Mouse (Mus musculus) liver, embryonic 13.5 days (tissue): Measurements from ENCODE around the gene Bsx. TPM values are rescaled to one million over a fixed set of nuclear protein-coding genes. Genes with fewer than 3 reads are reported as not detected.

Experiments used
- ATAC-seq: fragments of 200-750 bp; cut with Nextera tagmentation; 2 replicates; pipeline ENCODE4 v1.8.0; 2017; ENCODE audit warnings: low read depth, mild to moderate bottlenecking, moderate number of reproducible peaks, moderate library complexity
- DNase-seq: peaks from one replicate; pipeline ENCODE4 v3.0.0; 2022
- H3K27ac ChIP-seq: fragments of 300-500 bp; sonication (generic); 2 replicates; pipeline ENCODE4 v1.5.1; 2015; ENCODE audit warnings: moderate library complexity, mild to moderate bottlenecking, inconsistent platforms
- H3K27me3 ChIP-seq: fragments of 300-500 bp; sonication (generic); 2 replicates; pipeline ENCODE4 v1.6.1; 2015; ENCODE audit warnings: mild to moderate bottlenecking, inconsistent platforms
- H3K36me3 ChIP-seq: fragments of 300-500 bp; sonication (generic); 2 replicates; pipeline ENCODE4 v1.6.1; 2015; ENCODE audit warnings: mild to moderate bottlenecking, inconsistent platforms
- H3K4me1 ChIP-seq: fragments of 300-500 bp; sonication (generic); replicated peaks from 2 replicates; pipeline ENCODE4 v1.6.1; 2015; ENCODE audit warnings: inconsistent platforms
- H3K4me2 ChIP-seq: fragments of 300-500 bp; sonication (generic); 2 replicates; pipeline ENCODE4 v1.6.1; 2015; ENCODE audit warnings: inconsistent platforms, mild to moderate bottlenecking, moderate library complexity
- H3K4me3 ChIP-seq: fragments of 300-500 bp; sonication (generic); replicated peaks from 2 replicates; pipeline ENCODE4 v1.5.1; 2015; ENCODE audit warnings: mild to moderate bottlenecking, inconsistent platforms
- H3K9ac ChIP-seq: fragments of 300-500 bp; sonication (generic); 2 replicates; pipeline ENCODE4 v1.6.1; 2015; ENCODE audit warnings: mild to moderate bottlenecking, inconsistent platforms
- H3K9me3 ChIP-seq: fragments of 300-500 bp; sonication (generic); replicated peaks from 2 replicates; pipeline ENCODE4 v1.6.1; 2016; ENCODE audit warnings: inconsistent platforms
- WGBS: fragments of 180-500 bp; shearing (Covaris S2); methylation state at CpG from one replicate; pipeline ENCODE4 v1.1.7; 2015; ENCODE audit not compliant: insufficient replicate concordance; 5-methylcytosine and 5-hydroxymethylcytosine counted together
- polyA plus RNA-seq: library from polyadenylated mRNA; unstranded; fragments of >200 nt; fragmentation: Nextera tagmentation; extraction: Ambion mirVana; gene quantifications from 2 replicates; pipeline ENCODE4 v1.2.1, GENCODE M21; 2015

Gene Bsx
- polyA plus RNA-seq, 1 experiment from 2014 or later, result not detected

- no peak overlapping the region for H3K4me2 ChIP-seq
- ATAC-seq, result no peak
Measured at GRCm38 (mm10) chr9:40907413-40907812, 33.5 kb downstream of the Bsx start.

DNA sequence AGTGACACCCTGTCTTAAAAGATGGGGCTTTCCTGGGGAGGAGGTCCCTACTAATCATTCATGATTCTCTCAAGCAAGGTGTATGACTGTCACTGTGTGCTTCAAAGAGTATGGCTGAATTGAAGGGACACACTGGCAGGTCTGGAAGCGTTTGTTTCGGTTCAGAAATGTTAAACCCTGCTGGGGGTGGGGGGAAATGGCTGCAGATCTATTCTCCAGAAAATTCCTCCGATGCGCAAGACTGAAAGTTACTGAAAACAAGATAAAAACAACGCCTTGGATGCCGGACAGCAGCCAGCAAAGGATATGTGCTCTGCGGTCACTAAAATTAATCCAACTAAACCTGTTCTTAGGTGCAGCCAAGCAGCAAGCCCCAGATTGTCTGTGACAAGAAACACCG is 34.5 kb downstream of the Bsx start:
- DNase-seq (no peak), ATAC-seq (no peak)
- Histone ChIP-seq H3K27me3 (no peaks in the 10 kb centered on the region; the same call in 1 of the 2 replicates), H3K9me3 (no peaks in the 10 kb centered on the region), H3K9ac (no peak overlapping the region), H3K4me1 (no peaks in the 10 kb centered on the region), H3K36me3 (no peaks in the 10 kb centered on the region), H3K4me2 (no peak overlapping the region), H3K27ac (no peak overlapping the region), H3K4me3 (no peak overlapping the region)
- WGBS, result 70% methylated on average over 8 of the region's 8 CpGs

More at GRCm38 (mm10) chr9:40907413-40907812, 33.5 kb downstream of the Bsx start:
- H3K27ac ChIP-seq, result no peak overlapping the region
- no peaks in the 10 kb centered on the region; the same call in 1 of the 2 replicates for H3K27me3 ChIP-seq
- no peaks in the 10 kb centered on the region for H3K4me1 ChIP-seq
- WGBS, result 42% methylated on average over 8 of the region's 8 CpGs
- no peak overlapping the region for H3K9ac ChIP-seq
- no peaks in the 10 kb centered on the region for H3K9me3 ChIP-seq
- H3K36me3 ChIP-seq, result no peaks in the 10 kb centered on the region
- no peak overlapping the region for H3K4me3 ChIP-seq
- DNase-seq, result no peak

DNA sequence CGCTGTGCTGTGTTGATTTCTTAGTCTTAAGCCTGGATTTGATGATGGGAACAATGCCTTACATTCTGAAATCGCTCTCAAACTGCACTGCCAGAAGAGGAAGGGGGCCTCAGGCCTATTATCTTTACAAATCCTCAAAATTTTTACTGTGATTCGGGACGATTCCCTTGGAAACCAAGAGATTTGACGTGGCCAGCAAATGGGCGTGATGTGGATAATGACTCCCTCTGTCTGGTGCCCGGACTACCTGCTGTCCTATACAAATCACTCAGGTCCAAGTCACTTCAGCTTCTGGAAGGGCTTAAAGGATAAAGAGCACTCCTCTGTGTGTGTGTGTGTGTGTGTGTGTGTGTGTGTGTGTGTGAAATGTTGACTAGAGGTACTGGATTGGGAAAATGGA is 35.0 kb downstream of the Bsx start:
- ATAC-seq, result no peak
- H3K9ac ChIP-seq, result no peak overlapping the region

GRCm38 (mm10) chr9:40917871-40918613 is 44.1 kb downstream of the Bsx start:
- Histone ChIP-seq H3K27me3 (no peaks in the 10 kb centered on the region), H3K27ac (no peak overlapping the region), H3K4me1 (no peaks in the 10 kb centered on the region), H3K4me3 (no peak overlapping the region), H3K36me3 (no peaks in the 10 kb centered on the region), H3K9ac (no peak overlapping the region), H3K4me2 (no peak overlapping the region), H3K9me3 (no peaks in the 10 kb centered on the region)
- ATAC-seq, result no peak
- no peak for DNase-seq
- 50% methylated on average over 12 of the region's 12 CpGs for WGBS

More for the DNA sequence above, 35.0 kb downstream of the Bsx start:
- Histone ChIP-seq H3K27ac (no peak overlapping the region), H3K4me2 (no peak overlapping the region), H3K9me3 (no peaks in the 10 kb centered on the region), H3K4me3 (no peak overlapping the region), H3K27me3 (no peaks in the 10 kb centered on the region; the same call in 1 of the 2 replicates), H3K4me1 (no peaks in the 10 kb centered on the region), H3K36me3 (no peaks in the 10 kb centered on the region)
- no peak for DNase-seq
- WGBS, result 60% methylated on average over 7 of the region's 7 CpGs

GRCm38 (mm10) chr9:40927351-40927980 is 53.5 kb downstream of the Bsx start:
- Histone ChIP-seq H3K4me3 (no peak overlapping the region), H3K9ac (no peak overlapping the region), H3K36me3 (no peaks in the 10 kb centered on the region), H3K4me1 (no peaks in the 10 kb centered on the region), H3K9me3 (no peaks in the 10 kb centered on the region), H3K27me3 (no peaks in the 10 kb centered on the region), H3K27ac (no peak overlapping the region), H3K4me2 (no peak overlapping the region)
- WGBS, result 75% methylated on average over 17 of the region's 17 CpGs
- DNase-seq (no peak), ATAC-seq (no peak)

Other genes starting within 250 kb of the Bsx start
- gene Gm21915, start 203.5 kb upstream of the Bsx start, polyA plus RNA-seq, result not detected in 2 replicates
- gene Clmp, start 188.2 kb upstream of the Bsx start, polyA plus RNA-seq, result 1.6 and 1.7 TPM in 2 replicates
- gene Hspa8, start 73.1 kb upstream of the Bsx start, polyA plus RNA-seq, result 1,780 and 2,224 TPM in 2 replicates
- not detected in 2 replicates for gene Jhy, start 90.0 kb downstream of the Bsx start, polyA plus RNA-seq
- 0.03 TPM in 2 replicates for gene Crtam, start 130.5 kb downstream of the Bsx start, polyA plus RNA-seq